Comparison of ENCODE assay signal across 8 mouse cellular contexts in the genomic region with DNA sequence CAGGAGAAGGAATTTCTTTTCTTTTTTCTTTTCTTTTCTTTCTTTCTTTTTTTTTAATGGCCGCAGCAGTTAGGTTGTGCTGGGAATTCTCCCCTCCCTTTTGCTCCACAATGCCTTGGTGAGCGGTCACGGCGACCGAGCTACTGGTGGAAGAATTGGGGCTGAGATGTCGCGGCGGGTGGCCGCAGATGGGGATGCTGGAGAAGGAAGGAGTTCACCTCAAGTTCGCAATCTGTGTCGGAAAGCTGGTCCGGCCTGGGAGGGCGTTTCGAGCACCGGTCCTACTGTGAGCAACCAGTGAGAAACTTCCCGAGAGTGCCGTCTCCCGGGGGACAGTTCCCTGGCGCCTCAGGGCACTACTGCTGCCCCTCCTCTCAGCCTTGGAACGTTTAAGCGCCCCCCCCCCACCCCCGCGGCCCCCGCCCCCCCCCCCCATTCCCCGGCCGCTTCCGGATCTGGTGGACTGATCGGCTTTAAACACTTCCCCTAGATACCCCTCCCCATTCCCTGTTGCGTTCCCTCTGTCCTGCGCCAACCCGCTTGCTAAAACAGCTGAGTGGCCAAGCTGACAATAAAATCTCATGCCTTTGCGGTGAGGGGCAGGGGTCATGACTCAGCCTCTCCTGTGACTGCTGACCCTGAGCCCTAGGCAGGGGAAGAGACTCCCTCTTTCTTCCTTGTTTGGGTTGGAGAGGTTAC. TPM values are rescaled to one million over a fixed set of nuclear protein-coding genes. Genes with fewer than 3 reads are reported as not detected.
DNase-seq lines count a peak whose midpoint lies in the region; ATAC-seq lines count a peak whose summit lies in the region.

No protein-coding gene starts in this region.

- WGBS in embryonic facial prominence, embryonic 15.5 days: 7% methylated on average over 32 of the region's 32 CpGs
- WGBS in limb, embryonic 11.5 days: 2% methylated on average over 25 of the region's 32 CpGs
- 1% methylated on average over 27 of the region's 32 CpGs for WGBS in neural tube, embryonic 15.5 days

- peak; percentile 35 for DNase-seq in kidney, postnatal 10 days
- no peak for DNase-seq in kidney, postnatal 36 days
- peak; percentile 32 for DNase-seq in adrenal gland, postnatal 25 days
- DNase-seq in limb, embryonic 11.5 days (ENCODE audit: low spot score): peak; percentile 70
- no peak for DNase-seq in spleen, postnatal 4 days (ENCODE audit: low spot score in 2 of 2)
- no peak for DNase-seq in urinary bladder, adult 2 months (ENCODE audit: low spot score)

- peak overlapping the region; percentile 95 for H3K4me2 ChIP-seq in embryonic facial prominence, embryonic 15.5 days (replicated peaks)
- peak overlapping the region; percentile 87 for H3K4me2 ChIP-seq in limb, embryonic 11.5 days (ENCODE audit: low read depth, severe bottlenecking)
- peak overlapping the region; percentile 90 for H3K4me2 ChIP-seq in neural tube, embryonic 15.5 days

- no peak for ATAC-seq in embryonic facial prominence, embryonic 15.5 days (ENCODE audit: insufficient number of reproducible peaks, low FRiP score, low TSS enrichment, low read depth)
- no peak; the same call in 1 of the 2 replicates for ATAC-seq in limb, embryonic 11.5 days (ENCODE audit: insufficient number of reproducible peaks, low FRiP score, low TSS enrichment, low read depth)
- no peak; the same call in 1 of the 2 replicates for ATAC-seq in neural tube, embryonic 15.5 days (ENCODE audit: low FRiP score)

- peak overlapping the region; percentile 71 for H3K4me3 ChIP-seq in embryonic facial prominence, embryonic 15.5 days (replicated peaks)
- H3K4me3 ChIP-seq in limb, embryonic 11.5 days (ENCODE audit: low read depth, low read length): peak overlapping the region; percentile 58
- peak overlapping the region; percentile 67 for H3K4me3 ChIP-seq in neural tube, embryonic 15.5 days (replicated peaks)

- no peak overlapping the region for H3K27ac ChIP-seq in embryonic facial prominence, embryonic 15.5 days (replicated peaks)
- peak overlapping the region; percentile 88 for H3K27ac ChIP-seq in limb, embryonic 11.5 days (replicated peaks; ENCODE audit: low read depth, low read length)
- peak overlapping the region; percentile 94 for H3K27ac ChIP-seq in neural tube, embryonic 15.5 days (replicated peaks)

- H3K9ac ChIP-seq in embryonic facial prominence, embryonic 15.5 days: peak overlapping the region; percentile 37; the same call in 1 of the 2 replicates
- peak overlapping the region; percentile 81 for H3K9ac ChIP-seq in limb, embryonic 11.5 days (ENCODE audit: low read length)
- H3K9ac ChIP-seq in neural tube, embryonic 15.5 days (replicated peaks): peak overlapping the region; percentile 84

- H3K27me3 ChIP-seq in embryonic facial prominence, embryonic 15.5 days: no peaks in the 10 kb centered on the region
- no peaks in the 10 kb centered on the region for H3K27me3 ChIP-seq in limb, embryonic 11.5 days (ENCODE audit: control insufficient read depth, insufficient read depth, low read length)
- H3K27me3 ChIP-seq in neural tube, embryonic 15.5 days (replicated peaks): no peaks in the 10 kb centered on the region

- H3K4me1 ChIP-seq in embryonic facial prominence, embryonic 15.5 days: peaks cover 35% of the 10 kb centered on the region
- H3K4me1 ChIP-seq in limb, embryonic 11.5 days (ENCODE audit: control insufficient read depth, insufficient read depth, low read length): peaks cover 23% of the 10 kb centered on the region
- peaks cover 68% of the 10 kb centered on the region for H3K4me1 ChIP-seq in neural tube, embryonic 15.5 days

- H3K36me3 ChIP-seq in embryonic facial prominence, embryonic 15.5 days: peaks cover 10% of the 10 kb centered on the region
- H3K36me3 ChIP-seq in limb, embryonic 11.5 days (ENCODE audit: control insufficient read depth, insufficient read depth, low read length): no peaks in the 10 kb centered on the region; the same call in 1 of the 2 replicates
- 0 out of 2 replicates have a peak, but pooled peaks cover 4% of the 10 kb centered on the region for H3K36me3 ChIP-seq in neural tube, embryonic 15.5 days

- H3K9me3 ChIP-seq in embryonic facial prominence, embryonic 15.5 days (replicated peaks): no peaks in the 10 kb centered on the region
- H3K9me3 ChIP-seq in limb, embryonic 11.5 days (ENCODE audit: control insufficient read depth, low read length): no peaks in the 10 kb centered on the region
- no peaks in the 10 kb centered on the region for H3K9me3 ChIP-seq in neural tube, embryonic 15.5 days (replicated peaks)

RNA-seq across cellular contexts. Expression of a gene that starts 35.9 kb away (rescaled TPM):
- total RNA-seq in adrenal gland, postnatal 25 days (2021): 54.2 and 57.8 TPM in 2 replicates
- 22.2 and 25.4 TPM in 2 replicates for polyA plus RNA-seq in embryonic facial prominence, embryonic 15.5 days (2015; fragmentation: Nextera tagmentation; extraction: Ambion mirVana)
- polyA plus RNA-seq in limb, embryonic 11.5 days (2014; fragmentation: Nextera tagmentation; extraction: Ambion mirVana): 35.5 and 36.0 TPM in 2 replicates
- polyA plus RNA-seq in neural tube, embryonic 15.5 days (2015; fragmentation: Nextera tagmentation; extraction: Ambion mirVana): 26.5 and 27.4 TPM in 2 replicates
- polyA plus RNA-seq in urinary bladder, adult 2 months (2012; rRNA removed): 35.1 and 45.3 TPM in 2 replicates

Comparison
In these comparisons a context has a peak if more than half of its experiments do, and no peak if none do; other contexts are left out.
1. DNase-seq: peak in kidney, postnatal 10 days (single experiment), adrenal gland, postnatal 25 days (single experiment) and limb, embryonic 11.5 days (single experiment); none in kidney, postnatal 36 days (0 of 2), spleen, postnatal 4 days (0 of 2) and urinary bladder, adult 2 months (single experiment).
2. Peak in every context shown above with its lines, with median percentiles within 50 percentile points of each other: H3K4me2 ChIP-seq, H3K4me3 ChIP-seq and H3K9ac ChIP-seq.